Mouse (Mus musculus) kidney, adult 2 months (tissue): ENCODE data around the gene Suv39h2. TPM values are rescaled to one million over a fixed set of nuclear protein-coding genes. Genes with fewer than 3 reads are reported as not detected.
A peak's percentile ranks its signal among the peaks of the same experiment; 100 is the strongest.

Source experiments
- DNase-seq: peaks from one replicate; pipeline ENCODE4 v3.0.0; 2021
- H3K27ac ChIP-seq: fragments of 200-500 bp; 2 replicates; pipeline ENCODE4 v1.5.1; 2012; ENCODE audit warnings: low read depth, low read length, control low read depth, inconsistent platforms; ENCODE audit not compliant: insufficient read depth
- H3K27me3 ChIP-seq: fragments of 200-500 bp; replicated peaks from 2 replicates; pipeline ENCODE4 v1.6.1; 2012; ENCODE audit warnings: mild to moderate bottlenecking, moderate library complexity, low read length, inconsistent platforms; ENCODE audit not compliant: control insufficient read depth, insufficient read depth
- H3K36me3 ChIP-seq: fragments of 200-500 bp; 2 replicates; pipeline ENCODE4 v1.6.1; 2012; ENCODE audit warnings: mild to moderate bottlenecking, moderate library complexity, low read length, inconsistent platforms; ENCODE audit not compliant: control insufficient read depth, insufficient read depth
- H3K4me1 ChIP-seq: fragments of 200-500 bp; 2 replicates; pipeline ENCODE4 v1.6.1; 2011; ENCODE audit warnings: low read length; ENCODE audit not compliant: control insufficient read depth, insufficient read depth
- H3K4me3 ChIP-seq: fragments of 200-500 bp; 2 replicates; pipeline ENCODE4 v1.5.1; 2011; ENCODE audit warnings: mild to moderate bottlenecking, low read depth, low read length, control low read depth; ENCODE audit not compliant: insufficient read depth
- CTCF ChIP-seq: fragments of 200-500 bp; conservative IDR thresholded peaks from 2 replicates; pipeline ENCODE4 v1.5.1; 2011; ENCODE audit warnings: low read depth, mild to moderate bottlenecking, control low read depth, low read length, moderate library complexity, mixed read lengths; ENCODE audit not compliant: insufficient read depth, insufficient read length
- POLR2A ChIP-seq: fragments of 200-500 bp; IDR thresholded peaks from one replicate; pipeline ENCODE4 v1.6.1; 2011; ENCODE audit warnings: low read depth, low read length, control low read depth
- WGBS: fragments of 180-500 bp; shearing (Covaris S2); methylation state at CpG from one replicate; pipeline ENCODE4 v1.1.7; 2018; 5-methylcytosine and 5-hydroxymethylcytosine counted together
- polyA plus RNA-seq: library from polyadenylated mRNA; depleted of rRNA; stranded (reverse); fragments of >200 nt; gene quantifications from 2 replicates; pipeline ENCODE4 v1.2.3, GENCODE M21; 2012; rRNA removed

The Suv39h2 gene
- polyA plus RNA-seq, result 0.16 and 0.22 TPM in 2 replicates

GRCm38 (mm10) chr2:3474861-3475283 lies at the start of gene Suv39h2:
Gene Suv39h2, minus strand, starts transcription at chr2:3475031.
- TF ChIP-seq POLR2A, result no peak
- TF ChIP-seq CTCF, result no peak
- Histone ChIP-seq H3K27ac (peak within 1 kb of the TSS; percentile 69), H3K4me3 (peak within 1 kb of the TSS; percentile 91), H3K36me3 (no peaks in the 10 kb centered on the region), H3K27me3 (no peaks in the 10 kb centered on the region), H3K4me1 (peaks cover 4% of the 10 kb centered on the region; the same call in 1 of the 2 replicates)
- WGBS, result under 1% methylated on average over 42 of the region's 42 CpGs
- DNase-seq, result peak; percentile 98

GRCm38 (mm10) chr2:3522558-3522957 lies 47.7 kb upstream of the Suv39h2 start:
- H3K27me3 ChIP-seq, result no peaks in the 10 kb centered on the region
- no peaks in the 10 kb centered on the region for H3K36me3 ChIP-seq
- no peak overlapping the region for H3K27ac ChIP-seq
- 84% methylated on average over 4 of the region's 4 CpGs for WGBS
- H3K4me3 ChIP-seq, result no peak overlapping the region
- TF ChIP-seq CTCF, result no peak
- no peak for TF ChIP-seq POLR2A
- no peak for DNase-seq
- H3K4me1 ChIP-seq, result no peaks in the 10 kb centered on the region

GRCm38 (mm10) chr2:3512552-3513454 lies 38.0 kb upstream of the Suv39h2 start, which contains the start of the genes Gm45902, Hspa14 and Cdnf:
Gene Gm45902, minus strand, starts transcription at chr2:3512790.
Gene Hspa14, minus strand, starts transcription at chr2:3512814.
Gene Cdnf, plus strand, starts transcription at chr2:3513030.
- H3K4me1 ChIP-seq, result no peaks in the 10 kb centered on the region
- peak; percentile 99 for DNase-seq
- H3K27me3 ChIP-seq, result no peaks in the 10 kb centered on the region
- peak within 1 kb of the TSS; percentile 90 for H3K27ac ChIP-seq
- TF ChIP-seq CTCF (no peak), POLR2A (peak; percentile 53)
- peak within 1 kb of the TSS; percentile 77 for H3K4me3 ChIP-seq
- WGBS, result under 1% methylated on average over 60 of the region's 60 CpGs
- peaks cover 1% of the 10 kb centered on the region; the same call in 1 of the 2 replicates for H3K36me3 ChIP-seq

- DNase-seq, result peak; percentile 23
- Histone ChIP-seq H3K36me3 (peaks cover 1% of the 10 kb centered on the region; the same call in 1 of the 2 replicates), H3K27ac (no peak overlapping the region), H3K4me1 (no peaks in the 10 kb centered on the region), H3K27me3 (no peaks in the 10 kb centered on the region), H3K4me3 (peak overlapping the region; percentile 74)
- under 1% methylated on average over 15 of the region's 15 CpGs for WGBS
- TF ChIP-seq POLR2A, result no peak
- TF ChIP-seq CTCF, result no peak
These were observed 37.2 kb upstream of the Suv39h2 start for GRCm38 (mm10) chr2:3512076-3512475.

- no peak for DNase-seq
- Histone ChIP-seq H3K36me3 (no peaks in the 10 kb centered on the region), H3K27me3 (no peaks in the 10 kb centered on the region), H3K4me3 (no peak overlapping the region), H3K27ac (no peak overlapping the region), H3K4me1 (no peaks in the 10 kb centered on the region)
- 92% methylated on average over 5 of the region's 5 CpGs for WGBS
- TF ChIP-seq CTCF (no peak), POLR2A (no peak)
These were observed 26.1 kb upstream of the Suv39h2 start for GRCm38 (mm10) chr2:3500886-3501285.

- Histone ChIP-seq H3K4me3 (no peak overlapping the region), H3K36me3 (no peaks in the 10 kb centered on the region; the same call in 1 of the 2 replicates), H3K27ac (no peak overlapping the region), H3K4me1 (no peaks in the 10 kb centered on the region), H3K27me3 (no peaks in the 10 kb centered on the region)
- DNase-seq, result no peak
- 97% methylated on average over 6 of the region's 6 CpGs for WGBS
- TF ChIP-seq CTCF (no peak), POLR2A (no peak)
These were observed 24.7 kb upstream of the Suv39h2 start for GRCm38 (mm10) chr2:3499543-3499942.

GRCm38 (mm10) chr2:3493833-3494409 lies 19.1 kb upstream of the Suv39h2 start:
- Histone ChIP-seq H3K36me3 (no peaks in the 10 kb centered on the region; the same call in none of the 2 replicates), H3K4me3 (no peak overlapping the region), H3K27ac (no peak overlapping the region), H3K4me1 (no peaks in the 10 kb centered on the region), H3K27me3 (no peaks in the 10 kb centered on the region)
- TF ChIP-seq CTCF (no peak), POLR2A (no peak)
- whole genome bisulfite sequencing, result 87% methylated on average over 3 of the region's 3 CpGs
- no peak for DNase-seq
